Mouse (Mus musculus) MEL (cell line): ENCODE measurements around the gene Nid1.
"Not testable (repeated sequence)": the region's sequence is repeated elsewhere in the genome, so short reads cannot be mapped to it uniquely, and the experiment has no call there.

Source experiments
- CTCF ChIP-seq, 3 experiments: IDR thresholded peaks in 2 of 3; conservative IDR thresholded peaks in 1 of 3; 2 replicates each; pipeline ENCODE4 v1.5.1; 2011 to 2012; ENCODE audit warnings: low read length in 3 of 3, low read depth in 2 of 3, mild to moderate bottlenecking in 2 of 3, improper control_type of control experiment in 1 of 3, inconsistent platforms in 1 of 3, mixed read lengths in 1 of 3, moderate library complexity in 1 of 3; ENCODE audit not compliant: control insufficient read depth in 1 of 3, insufficient read depth in 1 of 3, poor library complexity in 1 of 3, severe bottlenecking in 1 of 3
- EP300 ChIP-seq, 2 experiments: IDR thresholded peaks; 2 replicates each; pipeline ENCODE4 v1.6.1; 2011; ENCODE audit warnings: improper control_type of control experiment in 2 of 2, low read length in 2 of 2, low read depth in 1 of 2, mild to moderate bottlenecking in 1 of 2
- GATA1 ChIP-seq: IDR thresholded peaks from 2 replicates; pipeline ENCODE4 v1.6.1; 2011; ENCODE audit warnings: low read depth, low read length, improper control_type of control experiment
- POLR2A ChIP-seq, 2 experiments: IDR thresholded peaks; 2 replicates each; pipeline ENCODE4 v1.6.1; 2011 to 2012; ENCODE audit warnings: low read length in 2 of 2, mild to moderate bottlenecking in 2 of 2, control low read depth in 1 of 2, improper control_type of control experiment in 1 of 2, low read depth in 1 of 2, moderate library complexity in 1 of 2; ENCODE audit not compliant: control insufficient read depth in 1 of 2, insufficient read depth in 1 of 2, poor library complexity in 1 of 2
- TBP ChIP-seq: IDR thresholded peaks from 2 replicates; pipeline ENCODE4 v1.8.0; 2011; ENCODE audit warnings: low read depth, low read length, improper control_type of control experiment
- USF2 ChIP-seq, 2 experiments: IDR thresholded peaks; 2 replicates each; pipeline ENCODE4 v1.6.1; 2011 to 2012; ENCODE audit warnings: improper control_type of control experiment in 2 of 2, low read length in 2 of 2, borderline replicate concordance in 1 of 2, inconsistent platforms in 1 of 2, low read depth in 1 of 2, mild to moderate bottlenecking in 1 of 2; ENCODE audit not compliant: insufficient read depth in 1 of 2

DNA sequence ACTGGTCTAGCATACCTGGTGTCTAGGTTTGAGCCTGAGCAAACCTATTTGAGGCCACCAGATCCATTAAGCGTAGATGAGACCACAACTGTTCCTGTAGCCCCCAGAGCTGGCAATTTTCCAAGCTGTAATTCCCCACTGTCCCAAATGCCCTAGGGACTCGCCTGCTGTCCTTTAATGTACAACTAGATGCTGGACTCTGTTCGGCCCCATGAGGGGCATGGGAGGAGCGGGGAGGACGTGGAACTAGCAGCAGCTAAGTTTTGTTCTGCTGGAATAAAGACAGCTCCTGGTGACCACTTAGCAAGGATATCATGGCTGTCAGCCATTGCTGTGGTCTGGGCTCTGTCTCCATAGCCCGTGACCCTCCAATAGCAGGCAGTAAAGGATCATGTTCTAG is 31.8 kb upstream of the Nid1 start:
- not testable (repeated sequence) for TF ChIP-seq CTCF (IDR thresholded peaks at IDR 0.05 in 2 of 3, conservative IDR thresholded peaks at IDR 0.05 in 1 of 3; ENCODE audit: control insufficient read depth in 1 of 3, insufficient read depth in 1 of 3, low read depth in 2 of 3, low read length in 3 of 3, poor library complexity in 1 of 3, severe bottlenecking in 1 of 3); TBP; USF2 (IDR thresholded peaks at IDR 0.05; ENCODE audit: borderline replicate concordance in 1 of 2, insufficient read depth in 1 of 2, low read depth in 1 of 2, low read length in 2 of 2); EP300 (IDR thresholded peaks at IDR 0.05; ENCODE audit: low read depth in 1 of 2, low read length in 2 of 2); GATA1; POLR2A (IDR thresholded peaks at IDR 0.05; ENCODE audit: control insufficient read depth in 1 of 2, insufficient read depth in 1 of 2, low read depth in 1 of 2, low read length in 2 of 2, poor library complexity in 1 of 2)
